Mouse (Mus musculus): ENCODE measurements around the gene Ppp1r8. TPM values are rescaled to one million over a fixed set of nuclear protein-coding genes. Genes with fewer than 3 reads are reported as not detected.

The Ppp1r8 gene
- polyA plus RNA-seq, 1 experiment from 2014 or later: 77.2 TPM

- no peaks in the 10 kb centered on the region for H3K27me3 ChIP-seq (ENCODE audit: insufficient read depth, low read length)
- no peak for ATAC-seq (ENCODE audit: low FRiP score, low TSS enrichment)
- no peak overlapping the region for H3K4me2 ChIP-seq (replicated peaks; ENCODE audit: low read depth, low read length)
- no peak overlapping the region for H3K27ac ChIP-seq (ENCODE audit: low read length)
- H3K9ac ChIP-seq (replicated peaks; ENCODE audit: low read length): no peak overlapping the region
- H3K4me3 ChIP-seq (ENCODE audit: low read length): no peak overlapping the region
- 68% methylated on average over 5 of the region's 5 CpGs for WGBS
- peaks cover 11% of the 10 kb centered on the region for H3K9me3 ChIP-seq (ENCODE audit: low read length)
- no peaks in the 10 kb centered on the region for H3K36me3 ChIP-seq (ENCODE audit: insufficient read depth, low read length)
- no peaks in the 10 kb centered on the region for H3K4me1 ChIP-seq (ENCODE audit: insufficient read depth, low read length)
Observed at GRCm38 (mm10) chr4:132807771-132808641, 35.0 kb downstream of the Ppp1r8 start.

DNA sequence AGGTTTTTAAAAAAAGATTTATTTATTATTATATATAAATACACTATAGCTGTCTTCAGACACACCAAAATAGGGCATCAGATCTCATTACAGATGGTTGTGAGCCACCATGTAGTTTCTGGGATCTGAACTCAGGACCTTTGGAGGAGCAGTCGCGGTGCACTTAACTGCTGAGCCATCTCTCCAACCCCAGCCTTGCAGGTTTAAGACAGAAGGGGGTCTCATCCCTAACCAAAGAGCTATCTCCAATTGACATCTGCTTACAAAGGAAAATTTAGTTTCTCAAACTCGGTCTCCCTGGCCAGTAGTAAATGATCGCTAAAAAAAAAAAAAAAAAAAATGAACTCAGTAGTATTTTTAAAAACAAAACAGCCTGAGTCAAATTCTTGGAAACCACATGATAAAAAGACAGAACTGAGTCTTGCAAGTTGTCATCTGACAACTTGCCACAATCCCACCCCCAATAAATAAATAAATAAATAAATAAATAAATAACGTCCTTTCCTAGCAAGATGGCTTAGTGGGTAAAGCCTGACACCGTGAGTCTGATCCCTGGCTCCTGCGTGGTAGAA, 36.3 kb downstream of the Ppp1r8 start:
- no peaks in the 10 kb centered on the region for H3K27me3 ChIP-seq (ENCODE audit: insufficient read depth, low read length)
- no peak overlapping the region for H3K27ac ChIP-seq (ENCODE audit: low read length)
- no peak overlapping the region for H3K4me2 ChIP-seq (replicated peaks; ENCODE audit: low read depth, low read length)
- no peak for ATAC-seq (ENCODE audit: low FRiP score, low TSS enrichment)
- H3K4me3 ChIP-seq (ENCODE audit: low read length): no peak overlapping the region
- no peak overlapping the region for H3K9ac ChIP-seq (replicated peaks; ENCODE audit: low read length)
- peaks cover 10% of the 10 kb centered on the region for H3K9me3 ChIP-seq (ENCODE audit: low read length)
- WGBS: 88% methylated on average over 7 of the region's 7 CpGs
- H3K4me1 ChIP-seq (ENCODE audit: insufficient read depth, low read length): no peaks in the 10 kb centered on the region
- H3K36me3 ChIP-seq (ENCODE audit: insufficient read depth, low read length): no peaks in the 10 kb centered on the region

DNA sequence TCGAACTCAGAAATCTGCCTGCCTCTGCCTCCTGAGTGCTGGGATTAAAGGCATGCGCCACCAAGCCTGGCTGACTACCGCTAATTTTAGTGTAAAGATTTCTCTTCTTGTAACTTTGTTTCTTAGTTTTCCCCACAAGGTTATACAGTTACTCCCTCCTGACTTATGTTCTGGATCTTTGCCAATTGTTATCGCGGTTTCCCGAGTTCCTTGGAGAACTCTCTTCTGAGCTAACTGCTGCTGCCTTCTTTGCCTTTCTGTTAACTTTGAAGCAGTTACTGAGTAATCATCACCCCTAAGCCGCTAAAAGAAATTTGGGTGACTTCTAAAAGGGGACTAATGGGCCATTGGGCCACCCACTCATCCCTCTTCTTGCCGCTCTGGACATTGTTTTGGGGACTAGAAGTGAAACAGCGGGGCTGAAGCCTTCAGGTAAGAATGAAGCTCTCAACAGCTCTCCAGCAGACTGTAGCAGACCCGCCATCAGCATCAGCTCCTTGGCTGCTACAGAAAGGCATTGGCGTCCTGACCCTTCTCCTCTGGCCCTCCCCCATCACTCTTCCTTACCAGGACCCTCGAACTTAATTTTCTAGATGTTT, 37.3 kb downstream of the Ppp1r8 start:
- no peak for ATAC-seq (ENCODE audit: low FRiP score, low TSS enrichment)
- Histone ChIP-seq H3K9me3 (ENCODE audit: low read length) (peaks cover 2% of the 10 kb centered on the region), H3K4me2 (replicated peaks; ENCODE audit: low read depth, low read length) (no peak overlapping the region), H3K4me1 (ENCODE audit: insufficient read depth, low read length) (no peaks in the 10 kb centered on the region), H3K4me3 (ENCODE audit: low read length) (no peak overlapping the region), H3K9ac (replicated peaks; ENCODE audit: low read length) (no peak overlapping the region), H3K27ac (ENCODE audit: low read length) (no peak overlapping the region), H3K36me3 (ENCODE audit: insufficient read depth, low read length) (no peaks in the 10 kb centered on the region), H3K27me3 (ENCODE audit: insufficient read depth, low read length) (no peaks in the 10 kb centered on the region)
- 83% methylated on average over 12 of the region's 12 CpGs for WGBS

DNA sequence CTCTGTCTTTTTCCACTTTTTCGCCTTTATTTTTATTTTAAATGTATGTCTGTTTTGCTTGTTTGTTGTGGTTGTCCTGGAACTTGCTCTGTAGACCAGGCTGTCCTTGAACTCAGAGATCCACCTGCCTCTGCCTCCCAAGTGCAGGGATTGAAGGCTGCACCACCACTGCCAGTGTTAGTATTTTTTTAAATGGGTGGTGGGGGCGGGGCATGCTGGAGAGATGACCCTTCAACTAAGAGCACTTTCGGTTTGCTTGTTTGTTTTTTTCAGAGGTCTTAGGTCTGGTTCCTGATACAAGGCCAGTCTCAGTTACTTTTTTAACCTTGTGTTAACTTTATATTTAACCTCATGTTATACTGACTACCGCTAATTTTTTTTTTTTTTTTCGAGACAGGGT, 37.8 kb downstream of the Ppp1r8 start:
- Histone ChIP-seq H3K27ac (ENCODE audit: low read length) (no peak overlapping the region), H3K36me3 (ENCODE audit: insufficient read depth, low read length) (no peaks in the 10 kb centered on the region), H3K4me2 (replicated peaks; ENCODE audit: low read depth, low read length) (no peak overlapping the region), H3K9me3 (ENCODE audit: low read length) (no peaks in the 10 kb centered on the region), H3K4me3 (ENCODE audit: low read length) (no peak overlapping the region), H3K4me1 (ENCODE audit: insufficient read depth, low read length) (no peaks in the 10 kb centered on the region), H3K9ac (replicated peaks; ENCODE audit: low read length) (no peak overlapping the region), H3K27me3 (ENCODE audit: insufficient read depth, low read length) (no peaks in the 10 kb centered on the region)
- WGBS: 85% methylated on average over 5 of the region's 5 CpGs
- ATAC-seq (ENCODE audit: low FRiP score, low TSS enrichment): no peak

DNA sequence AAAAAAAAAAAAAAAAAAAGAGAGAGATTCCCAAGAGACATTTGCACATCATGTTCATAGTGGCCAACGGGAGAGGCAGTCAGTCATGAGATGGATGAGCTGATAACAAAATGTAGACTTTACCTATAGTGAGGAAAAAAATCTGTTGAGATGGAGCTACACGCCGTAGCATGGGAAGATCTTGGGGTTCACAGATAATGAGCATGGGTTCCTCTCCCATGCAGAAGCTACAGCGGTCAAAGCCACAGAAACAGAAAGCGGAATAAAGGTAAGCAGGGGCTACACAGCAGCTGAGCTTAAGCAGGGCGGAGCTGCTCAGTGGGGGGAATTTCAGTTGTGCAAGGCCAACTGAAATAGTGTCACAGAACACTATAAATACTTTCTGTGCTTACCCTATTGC, 38.6 kb downstream of the Ppp1r8 start:
- Histone ChIP-seq H3K27ac (ENCODE audit: low read length) (no peak overlapping the region), H3K4me1 (ENCODE audit: insufficient read depth, low read length) (no peaks in the 10 kb centered on the region), H3K4me2 (replicated peaks; ENCODE audit: low read depth, low read length) (no peak overlapping the region), H3K4me3 (ENCODE audit: low read length) (no peak overlapping the region), H3K36me3 (ENCODE audit: insufficient read depth, low read length) (no peaks in the 10 kb centered on the region), H3K9ac (replicated peaks; ENCODE audit: low read length) (no peak overlapping the region), H3K27me3 (ENCODE audit: insufficient read depth, low read length) (no peaks in the 10 kb centered on the region), H3K9me3 (ENCODE audit: low read length) (no peaks in the 10 kb centered on the region)
- 88% methylated on average over 6 of the region's 6 CpGs for WGBS
- ATAC-seq (ENCODE audit: low FRiP score, low TSS enrichment): no peak

DNA sequence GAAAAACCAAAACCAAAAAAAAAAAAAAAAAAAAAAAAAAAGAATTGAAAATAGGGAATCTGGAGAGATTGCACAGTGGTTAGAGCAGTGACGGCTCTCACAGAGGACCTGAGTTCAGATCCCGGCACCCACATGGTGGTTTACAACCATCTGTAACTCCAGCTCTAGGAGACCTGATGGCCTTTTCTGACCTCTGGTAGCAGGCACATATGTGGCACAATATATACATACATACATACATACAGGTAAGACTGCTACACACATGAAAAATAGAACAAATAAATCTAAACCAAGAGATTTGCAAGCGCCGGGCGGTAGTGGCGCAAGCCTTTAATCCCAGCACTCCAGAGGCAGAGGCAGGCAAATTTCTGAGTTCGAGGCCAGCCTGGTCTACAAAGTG, 39.1 kb downstream of the Ppp1r8 start:
- ATAC-seq (ENCODE audit: low FRiP score, low TSS enrichment): no peak
- no peak overlapping the region for H3K27ac ChIP-seq (ENCODE audit: low read length)
- no peak overlapping the region for H3K4me2 ChIP-seq (replicated peaks; ENCODE audit: low read depth, low read length)
- no peak overlapping the region for H3K9ac ChIP-seq (replicated peaks; ENCODE audit: low read length)
- no peaks in the 10 kb centered on the region for H3K27me3 ChIP-seq (ENCODE audit: insufficient read depth, low read length)
- no peaks in the 10 kb centered on the region for H3K36me3 ChIP-seq (ENCODE audit: insufficient read depth, low read length)
- WGBS: 96% methylated on average over 7 of the region's 7 CpGs
- H3K4me3 ChIP-seq (ENCODE audit: low read length): no peak overlapping the region
- H3K9me3 ChIP-seq (ENCODE audit: low read length): no peaks in the 10 kb centered on the region
- no peaks in the 10 kb centered on the region for H3K4me1 ChIP-seq (ENCODE audit: insufficient read depth, low read length)

DNA sequence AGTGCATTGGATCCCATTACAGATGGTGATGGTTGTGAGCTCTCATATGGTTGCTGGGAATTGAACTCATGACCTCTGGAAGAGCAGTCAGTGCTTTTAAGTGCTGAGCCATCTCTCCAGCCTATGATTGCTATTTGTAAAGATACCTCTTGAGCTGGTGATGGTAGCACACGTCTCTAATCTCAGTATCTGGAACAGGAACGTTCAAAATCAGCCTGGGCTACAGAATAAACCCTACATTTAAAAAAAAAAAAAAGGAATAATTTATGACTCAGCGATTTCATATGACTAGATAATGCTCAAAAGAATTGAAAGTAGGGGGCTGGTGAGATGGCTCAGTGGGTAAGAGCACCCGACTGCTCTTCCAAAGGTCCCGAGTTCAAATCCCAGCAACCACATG, 39.8 kb downstream of the Ppp1r8 start:
- H3K4me3 ChIP-seq (ENCODE audit: low read length): no peak overlapping the region
- ATAC-seq (ENCODE audit: low FRiP score, low TSS enrichment): no peak
- WGBS: 92% methylated on average over 5 of the region's 5 CpGs

GRCm38 (mm10) chr4:132802171-132802637, 40.8 kb downstream of the Ppp1r8 start:
- no peaks in the 10 kb centered on the region for H3K4me1 ChIP-seq (ENCODE audit: insufficient read depth, low read length)
- no peaks in the 10 kb centered on the region for H3K9me3 ChIP-seq (ENCODE audit: low read length)
- no peak overlapping the region for H3K9ac ChIP-seq (replicated peaks; ENCODE audit: low read length)
- ATAC-seq (ENCODE audit: low FRiP score, low TSS enrichment): no peak
- no peaks in the 10 kb centered on the region for H3K27me3 ChIP-seq (ENCODE audit: insufficient read depth, low read length)
- 71% methylated on average over 16 of the region's 16 CpGs for WGBS
- H3K4me2 ChIP-seq (replicated peaks; ENCODE audit: low read depth, low read length): no peak overlapping the region
- H3K4me3 ChIP-seq (ENCODE audit: low read length): no peak overlapping the region
- no peak overlapping the region; the same call in 1 of the 2 replicates for H3K27ac ChIP-seq (ENCODE audit: low read length)
- H3K36me3 ChIP-seq (ENCODE audit: insufficient read depth, low read length): no peaks in the 10 kb centered on the region

More for the DNA sequence above, 39.8 kb downstream of the Ppp1r8 start:
- Histone ChIP-seq H3K27ac (ENCODE audit: low read length) (no peak overlapping the region), H3K9ac (replicated peaks; ENCODE audit: low read length) (no peak overlapping the region), H3K27me3 (ENCODE audit: insufficient read depth, low read length) (no peaks in the 10 kb centered on the region), H3K9me3 (ENCODE audit: low read length) (no peaks in the 10 kb centered on the region), H3K4me2 (replicated peaks; ENCODE audit: low read depth, low read length) (no peak overlapping the region), H3K36me3 (ENCODE audit: insufficient read depth, low read length) (no peaks in the 10 kb centered on the region), H3K4me1 (ENCODE audit: insufficient read depth, low read length) (no peaks in the 10 kb centered on the region)

GRCm38 (mm10) chr4:132801176-132802077, 41.5 kb downstream of the Ppp1r8 start:
- Histone ChIP-seq H3K27me3 (ENCODE audit: insufficient read depth, low read length) (peaks cover 3% of the 10 kb centered on the region; the same call in 1 of the 2 replicates), H3K4me3 (ENCODE audit: low read length) (no peak overlapping the region), H3K9me3 (ENCODE audit: low read length) (no peaks in the 10 kb centered on the region), H3K4me1 (ENCODE audit: insufficient read depth, low read length) (no peaks in the 10 kb centered on the region), H3K27ac (ENCODE audit: low read length) (no peak overlapping the region), H3K9ac (replicated peaks; ENCODE audit: low read length) (no peak overlapping the region), H3K4me2 (replicated peaks; ENCODE audit: low read depth, low read length) (no peak overlapping the region), H3K36me3 (ENCODE audit: insufficient read depth, low read length) (no peaks in the 10 kb centered on the region)
- 84% methylated on average over 18 of the region's 18 CpGs for WGBS
- no peak for ATAC-seq (ENCODE audit: low FRiP score, low TSS enrichment)

Measured in kidney, embryonic 16.5 days (tissue).